Mouse (Mus musculus) lung, postnatal 0 days (tissue): ENCODE measurements around the gene Il9. TPM values are rescaled to one million over a fixed set of nuclear protein-coding genes. Genes with fewer than 3 reads are reported as not detected.

Source experiments
- ATAC-seq: fragments of 200-750 bp; cut with Nextera tagmentation; 2 replicates; pipeline ENCODE4 v1.8.0; 2017; ENCODE audit warnings: moderate library complexity
- DNase-seq: peaks from one replicate; pipeline ENCODE4 v3.0.0-alpha.2; 2016; ENCODE audit warnings: low spot score
- H3K27ac ChIP-seq: fragments of 300-500 bp; sonication (generic); 2 replicates; pipeline ENCODE4 v1.5.1; 2014; ENCODE audit warnings: antibody characterized with exemption, mild to moderate bottlenecking, low read length, mixed read lengths
- H3K27me3 ChIP-seq: fragments of 300-500 bp; sonication (generic); replicated peaks from 2 replicates; pipeline ENCODE4 v1.6.1; 2014; ENCODE audit warnings: low read length, mixed read lengths; ENCODE audit not compliant: insufficient read depth
- H3K36me3 ChIP-seq: fragments of 300-500 bp; sonication (generic); 2 replicates; pipeline ENCODE4 v1.6.1; 2014; ENCODE audit warnings: low read length, mixed read lengths; ENCODE audit not compliant: insufficient read depth
- H3K4me1 ChIP-seq: fragments of 300-500 bp; sonication (generic); 2 replicates; pipeline ENCODE4 v1.6.1; 2014; ENCODE audit warnings: antibody characterized with exemption, low read depth, low read length, mixed read lengths; ENCODE audit not compliant: insufficient read depth
- H3K4me2 ChIP-seq: fragments of 300-500 bp; sonication (generic); replicated peaks from 2 replicates; pipeline ENCODE4 v1.6.1; 2014; ENCODE audit warnings: low read depth, mild to moderate bottlenecking, low read length, moderate library complexity, mixed read lengths
- H3K4me3 ChIP-seq: fragments of 300-500 bp; sonication (generic); 2 replicates; pipeline ENCODE4 v1.5.1; 2014; ENCODE audit warnings: low read depth, low read length
- H3K9ac ChIP-seq: fragments of 300-500 bp; sonication (generic); replicated peaks from 2 replicates; pipeline ENCODE4 v1.6.1; 2014; ENCODE audit warnings: low read depth, mild to moderate bottlenecking
- H3K9me3 ChIP-seq: fragments of 300-500 bp; sonication (generic); 2 replicates; pipeline ENCODE4 v1.6.1; 2016; ENCODE audit warnings: low read length, mixed read lengths
- CTCF ChIP-seq: IDR thresholded peaks from 2 replicates; pipeline ENCODE4 v1.5.1; 2016; ENCODE audit warnings: antibody characterized with exemption, mild to moderate bottlenecking
- EP300 ChIP-seq: IDR thresholded peaks from 2 replicates; pipeline ENCODE4 v1.6.1; 2016; ENCODE audit warnings: antibody characterized with exemption, mild to moderate bottlenecking, control low read depth
- WGBS: fragments of 180-500 bp; shearing (Covaris S2); extraction: QIAGEN DNeasy Blood & Tissue Kit; methylation state at CpG from one replicate; pipeline ENCODE4 v1.1.7; 2014; 5-methylcytosine and 5-hydroxymethylcytosine counted together
- polyA plus RNA-seq: library from polyadenylated mRNA; unstranded; fragments of >200 nt; fragmentation: Nextera tagmentation; extraction: Ambion mirVana; gene quantifications from 2 replicates; pipeline ENCODE4 v1.2.1, GENCODE M21; 2015

Gene Il9
- polyA plus RNA-seq = not detected in 2 replicates

GRCm38 (mm10) chr13:56482146-56482545 is at the start of gene Il9:
TSS of gene Il9 (minus strand) at chr13:56482246.
- no peaks in the 10 kb centered on the region for H3K4me1 ChIP-seq
- H3K27me3 ChIP-seq = no peaks in the 10 kb centered on the region
- H3K9me3 ChIP-seq = no peaks in the 10 kb centered on the region
- DNase-seq (no peak), ATAC-seq (no peak)
- H3K27ac ChIP-seq = no peak within 1 kb of the TSS
- TF ChIP-seq CTCF (no peak), EP300 (no peak)
- no peak within 1 kb of the TSS for H3K4me2 ChIP-seq
- H3K36me3 ChIP-seq = no peaks in the 10 kb centered on the region
- 64% methylated on average over 3 of the region's 3 CpGs for WGBS
- no peak within 1 kb of the TSS for H3K9ac ChIP-seq
- no peak within 1 kb of the TSS for H3K4me3 ChIP-seq

- no peaks in the 10 kb centered on the region for H3K27me3 ChIP-seq
- H3K9me3 ChIP-seq = no peaks in the 10 kb centered on the region
- no peak overlapping the region for H3K27ac ChIP-seq
- H3K9ac ChIP-seq = no peak overlapping the region
- H3K4me1 ChIP-seq = no peaks in the 10 kb centered on the region
- no peak overlapping the region for H3K4me2 ChIP-seq
- TF ChIP-seq CTCF (no peak), EP300 (no peak)
- H3K4me3 ChIP-seq = no peak overlapping the region
- H3K36me3 ChIP-seq = no peaks in the 10 kb centered on the region
- no peak for DNase-seq
- no peak for ATAC-seq
- WGBS = 37% methylated on average over 8 of the region's 8 CpGs
These were observed 47.6 kb upstream of the Il9 start for GRCm38 (mm10) chr13:56529685-56530084.

- H3K27ac ChIP-seq = no peak overlapping the region
- H3K4me2 ChIP-seq = no peak overlapping the region
- no peak for DNase-seq
- no peak overlapping the region for H3K4me3 ChIP-seq
- no peaks in the 10 kb centered on the region for H3K4me1 ChIP-seq
- no peaks in the 10 kb centered on the region for H3K36me3 ChIP-seq
- H3K9ac ChIP-seq = no peak overlapping the region
- WGBS = 67% methylated on average over 4 of the region's 4 CpGs
- no peaks in the 10 kb centered on the region for H3K9me3 ChIP-seq
- TF ChIP-seq EP300 = no peak
- no peak for TF ChIP-seq CTCF
- ATAC-seq = no peak
- H3K27me3 ChIP-seq = no peaks in the 10 kb centered on the region
These were observed 47.0 kb upstream of the Il9 start for GRCm38 (mm10) chr13:56529031-56529430.

- Histone ChIP-seq H3K27me3 (no peaks in the 10 kb centered on the region), H3K9me3 (no peaks in the 10 kb centered on the region), H3K9ac (no peak overlapping the region), H3K4me1 (no peaks in the 10 kb centered on the region), H3K36me3 (no peaks in the 10 kb centered on the region), H3K27ac (no peak overlapping the region), H3K4me3 (no peak overlapping the region), H3K4me2 (no peak overlapping the region)
- no peak for ATAC-seq
- 81% methylated on average over 11 of the region's 11 CpGs for WGBS
- DNase-seq = no peak
- TF ChIP-seq CTCF (no peak), EP300 (no peak)
These were observed 46.2 kb upstream of the Il9 start for GRCm38 (mm10) chr13:56528281-56528680.

- DNase-seq (no peak), ATAC-seq (no peak)
- no peak for TF ChIP-seq CTCF
- TF ChIP-seq EP300 = no peak
- Histone ChIP-seq H3K9ac (no peak overlapping the region), H3K27me3 (no peaks in the 10 kb centered on the region), H3K9me3 (no peaks in the 10 kb centered on the region), H3K4me2 (no peak overlapping the region), H3K27ac (no peak overlapping the region), H3K4me1 (no peaks in the 10 kb centered on the region), H3K4me3 (no peak overlapping the region), H3K36me3 (no peaks in the 10 kb centered on the region)
- WGBS = 91% methylated on average over 7 of the region's 7 CpGs
These were observed 45.8 kb upstream of the Il9 start for GRCm38 (mm10) chr13:56527846-56528245.

- no peak for ATAC-seq
- WGBS = 64% methylated on average over 12 of the region's 12 CpGs
- H3K4me2 ChIP-seq = no peak overlapping the region
These were observed 44.8 kb upstream of the Il9 start for GRCm38 (mm10) chr13:56526871-56527270.

GRCm38 (mm10) chr13:56522821-56523167 is 40.7 kb upstream of the Il9 start:
- Histone ChIP-seq H3K4me2 (peak overlapping the region; percentile 70), H3K27me3 (no peaks in the 10 kb centered on the region), H3K9ac (peak overlapping the region; percentile 3; the same call in 1 of the 2 replicates), H3K4me3 (peak overlapping the region; percentile 43), H3K27ac (no peak overlapping the region), H3K4me1 (no peaks in the 10 kb centered on the region; the same call in 1 of the 2 replicates), H3K36me3 (no peaks in the 10 kb centered on the region), H3K9me3 (no peaks in the 10 kb centered on the region)
- ATAC-seq (peak; percentile 5; the same call in 1 of the 2 replicates), DNase-seq (no peak)
- WGBS = 6% methylated on average over 8 of the region's 8 CpGs
- TF ChIP-seq EP300 (no peak), CTCF (no peak)

More at GRCm38 (mm10) chr13:56526871-56527270, 44.8 kb upstream of the Il9 start:
- Histone ChIP-seq H3K9me3 (no peaks in the 10 kb centered on the region), H3K27ac (no peak overlapping the region), H3K9ac (no peak overlapping the region), H3K27me3 (no peaks in the 10 kb centered on the region), H3K4me1 (no peaks in the 10 kb centered on the region; the same call in 1 of the 2 replicates), H3K36me3 (no peaks in the 10 kb centered on the region), H3K4me3 (no peak overlapping the region)
- no peak for TF ChIP-seq EP300
- no peak for TF ChIP-seq CTCF
- no peak for DNase-seq
